Mouse (Mus musculus) urinary bladder, postnatal 14 days (tissue): ENCODE measurements around the gene 1700034J05Rik.

Source experiments
- DNase-seq: peaks from one replicate; pipeline ENCODE4 v3.0.0; 2021; ENCODE audit warnings: low spot score

Gene 1700034J05Rik

DNA sequence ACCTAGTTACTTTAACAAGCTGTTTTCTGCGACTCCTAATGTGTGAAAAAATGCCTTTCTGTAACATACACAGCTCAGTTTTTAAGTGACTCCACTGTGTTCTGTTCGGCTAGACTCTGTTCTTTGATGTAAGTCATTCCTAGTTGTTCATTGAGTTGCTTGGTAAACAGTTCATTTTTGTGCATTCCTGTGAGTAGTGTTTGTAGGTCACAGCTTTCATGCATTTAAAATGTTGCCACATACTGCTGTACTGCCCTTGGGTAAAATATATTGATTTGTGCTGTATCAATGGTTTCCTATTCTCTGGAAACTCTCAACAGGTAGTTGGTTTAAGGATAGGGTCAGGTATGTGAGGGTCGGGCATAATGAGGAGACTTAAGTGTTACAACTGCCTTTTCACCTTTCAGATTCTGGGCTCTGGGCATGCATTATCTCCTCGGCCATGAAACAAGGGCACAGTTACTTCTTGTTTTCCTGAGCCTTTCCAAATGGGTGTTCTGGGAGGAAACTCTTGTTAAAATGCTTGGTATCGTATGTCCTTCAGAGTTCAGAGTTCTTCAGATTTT, 27.7 kb downstream of the 1700034J05Rik start:
- DNase-seq: no peak

DNA sequence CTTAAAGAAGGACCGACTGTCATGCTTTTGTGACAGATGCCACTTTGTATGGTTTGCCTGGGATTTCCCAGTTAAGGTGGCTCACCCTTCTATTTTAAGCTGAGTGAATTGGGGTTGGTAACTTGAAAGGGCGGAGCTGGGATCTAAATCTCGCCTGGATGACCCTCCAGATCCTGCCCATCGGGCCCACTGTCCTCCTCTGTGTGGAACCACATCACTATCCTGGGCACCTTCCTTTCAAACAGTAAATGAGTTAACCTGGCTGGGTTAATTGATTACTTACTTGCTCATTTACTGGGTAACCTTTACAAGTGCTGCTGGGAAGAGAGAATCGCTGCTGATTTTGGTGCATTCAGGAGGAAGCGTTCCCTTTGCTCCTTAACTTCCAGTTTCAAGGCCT, 35.9 kb downstream of the 1700034J05Rik start:
- DNase-seq: no peak

GRCm38 (mm10) chr6:146917396-146917795, 36.8 kb downstream of the 1700034J05Rik start:
- no peak for DNase-seq

GRCm38 (mm10) chr6:146915808-146916207, 38.4 kb downstream of the 1700034J05Rik start:
- no peak for DNase-seq

- no peak for DNase-seq
Measured at GRCm38 (mm10) chr6:146913489-146914198, 40.6 kb downstream of the 1700034J05Rik start.

GRCm38 (mm10) chr6:146912835-146913488, 41.3 kb downstream of the 1700034J05Rik start:
- DNase-seq: no peak

DNA sequence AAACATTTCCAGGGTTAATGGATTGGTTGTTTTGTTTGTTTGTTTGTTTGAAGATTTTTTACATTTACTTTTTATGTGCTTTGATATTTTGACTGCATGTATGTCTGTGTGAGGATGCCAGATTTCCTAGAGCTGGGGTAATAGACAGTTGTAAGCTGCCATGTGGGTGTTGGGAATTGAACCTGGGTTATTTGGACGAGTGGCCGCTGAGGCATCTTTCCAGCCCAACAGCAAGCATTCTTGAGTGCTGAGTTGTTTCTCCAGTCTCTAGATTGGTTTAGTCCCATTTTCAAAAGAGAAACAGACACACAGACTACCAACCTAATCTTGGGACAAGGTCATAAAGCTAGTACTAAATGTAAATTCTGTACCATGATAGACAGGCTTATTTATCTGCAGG, 43.4 kb downstream of the 1700034J05Rik start:
- no peak for DNase-seq

DNA sequence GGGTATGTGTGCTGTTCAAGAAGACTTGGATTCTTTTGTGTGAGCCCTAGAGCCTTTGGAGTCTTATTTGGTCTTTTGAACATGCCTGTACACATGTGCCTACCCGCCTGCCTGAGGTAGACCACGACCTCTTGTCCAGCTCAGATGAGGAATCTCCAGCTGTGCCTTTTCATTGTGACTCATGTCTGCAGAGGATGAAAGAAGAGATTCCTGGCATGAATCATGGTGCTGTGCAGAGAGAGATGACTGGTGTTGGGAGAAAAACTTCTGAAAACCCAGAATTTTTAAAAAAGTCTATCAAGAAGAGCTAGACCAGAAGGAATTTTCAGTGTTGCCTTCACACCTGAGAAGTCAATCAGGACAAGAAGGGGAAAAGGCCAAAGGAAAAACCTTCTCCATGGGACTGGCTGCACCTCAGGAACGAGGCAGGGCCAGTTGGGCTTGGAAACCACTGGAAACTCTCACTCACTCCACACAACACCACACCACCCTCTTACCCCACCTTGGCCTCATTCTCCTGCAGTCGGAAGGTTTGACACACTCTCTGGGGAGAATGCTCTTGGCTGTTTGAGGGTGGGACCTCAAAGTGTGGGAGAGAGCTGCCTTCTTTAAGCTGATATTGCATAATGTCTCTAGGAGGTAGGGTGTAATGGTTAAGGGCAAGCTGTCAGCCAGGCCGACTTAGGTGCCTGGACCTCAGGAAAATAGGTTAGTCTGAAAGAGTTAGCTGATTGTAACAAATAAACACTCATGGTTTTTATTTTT, 44.3 kb downstream of the 1700034J05Rik start:
- no peak for DNase-seq

- DNase-seq: no peak
Measured at GRCm38 (mm10) chr6:146908801-146909200, 45.4 kb downstream of the 1700034J05Rik start.

GRCm38 (mm10) chr6:146907795-146908190, 46.4 kb downstream of the 1700034J05Rik start:
- no peak for DNase-seq

GRCm38 (mm10) chr6:146907061-146907794, 47.0 kb downstream of the 1700034J05Rik start:
- DNase-seq: no peak

GRCm38 (mm10) chr6:146906000-146906786, 48.0 kb downstream of the 1700034J05Rik start:
- no peak for DNase-seq

- no peak for DNase-seq
Measured at GRCm38 (mm10) chr6:146904707-146905106, 49.5 kb downstream of the 1700034J05Rik start.

DNA sequence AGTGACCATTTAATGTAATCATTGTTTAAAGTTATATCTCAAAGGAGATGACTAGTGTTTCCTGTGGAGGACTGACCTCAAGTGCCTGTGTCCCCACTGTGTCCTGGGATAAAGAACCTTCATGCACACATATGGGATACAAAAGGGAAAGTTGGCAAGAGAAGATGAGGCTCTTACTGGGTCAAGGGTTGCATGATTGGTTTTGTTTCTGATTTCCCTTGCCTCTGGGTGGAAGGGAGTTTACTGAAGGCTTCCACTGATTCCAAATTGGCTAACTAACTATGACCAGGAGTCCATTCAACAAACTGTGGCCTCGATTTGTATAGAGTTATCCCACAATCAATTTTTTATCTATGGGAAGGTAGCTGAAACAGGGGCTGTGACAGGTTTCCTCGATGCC, 50.6 kb downstream of the 1700034J05Rik start:
- no peak for DNase-seq

GRCm38 (mm10) chr6:146901929-146902328, 52.3 kb downstream of the 1700034J05Rik start:
- no peak for DNase-seq
